Mouse (Mus musculus) cerebellum, postnatal 10 days (tissue): ENCODE measurements at regions not wholly inside any gene's neighbourhood (a gene's known extent, or its start where the extent isn't known, plus 50 kb on each side); places are given as distances from the start of the nearest gene placed in this dataset.
"Not testable (repeated sequence)": the region's sequence is repeated elsewhere in the genome, so short reads cannot be mapped to it uniquely, and the experiment has no call there.

Source experiments
- DNase-seq, 2 experiments: peaks; one replicate each; pipeline ENCODE4 v3.0.0; 2021; ENCODE audit warnings: mixed read lengths in 2 of 2

DNA sequence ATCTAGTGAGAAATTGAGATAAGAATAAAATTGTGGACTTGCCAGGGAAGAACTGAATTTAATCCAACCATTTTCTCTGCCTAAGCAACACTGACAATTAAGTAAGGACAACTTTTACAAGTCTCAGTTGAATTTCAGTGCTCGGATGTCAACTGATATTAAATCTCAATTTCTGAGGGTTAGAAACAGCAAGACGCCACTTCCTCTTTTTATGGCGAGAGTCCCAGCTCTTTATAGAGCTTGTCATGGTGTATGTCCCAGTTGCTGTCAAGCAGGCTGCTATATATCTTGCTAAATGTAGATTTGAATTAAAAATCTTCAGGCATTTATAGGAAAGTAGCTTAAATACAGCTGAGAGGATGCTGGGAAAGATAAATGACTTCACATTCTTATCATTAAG lies 697.8 kb upstream of the Got2 start:
- DNase-seq = no peak

GRCm38 (mm10) chr8:96552512-96552911 lies 664.2 kb upstream of the Got2 start:
- no peak for DNase-seq

DNA sequence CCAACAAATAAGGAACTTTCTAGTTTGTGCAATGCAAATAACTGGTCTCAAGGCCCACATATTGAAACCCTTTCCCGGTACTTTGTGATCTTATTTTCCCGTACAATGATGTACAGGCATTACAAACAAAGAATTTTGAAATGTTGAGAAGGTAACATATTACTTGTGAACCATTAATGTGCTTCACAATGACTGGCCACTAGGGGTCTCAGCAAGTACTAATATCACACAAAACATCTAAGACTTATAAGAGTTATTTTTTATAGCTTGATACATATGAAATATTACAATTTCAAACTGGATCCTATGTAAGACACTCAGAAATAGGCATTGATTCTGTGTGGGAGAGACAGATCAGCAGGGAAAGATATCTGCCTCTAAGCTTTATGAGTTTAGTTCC lies 662.1 kb upstream of the Got2 start:
- DNase-seq = peak; percentile 15 to 25

- peak; percentile 16 to 33 for DNase-seq
Measured at GRCm38 (mm10) chr8:96548663-96549062, 660.3 kb upstream of the Got2 start.

DNA sequence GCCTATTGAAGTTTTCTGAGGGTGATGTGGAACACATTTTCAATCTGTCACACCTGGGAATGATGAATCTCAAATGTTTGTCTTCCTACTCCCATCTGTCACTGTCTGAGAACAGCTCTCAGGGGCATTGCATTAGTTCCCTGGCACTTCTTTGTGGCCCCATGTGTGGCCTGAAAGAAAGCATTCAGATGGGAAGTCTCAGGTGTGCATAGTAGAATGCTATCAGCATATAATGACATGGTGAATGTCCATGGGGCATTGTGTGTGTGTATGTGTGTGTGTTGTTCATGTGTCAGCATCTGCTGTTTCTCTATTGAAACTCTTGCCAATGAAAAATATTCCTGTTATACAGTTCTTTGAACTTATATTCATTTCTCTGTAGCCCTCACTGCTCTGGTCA lies 659.8 kb upstream of the Got2 start:
- peak; percentile 16 to 17 for DNase-seq

DNA sequence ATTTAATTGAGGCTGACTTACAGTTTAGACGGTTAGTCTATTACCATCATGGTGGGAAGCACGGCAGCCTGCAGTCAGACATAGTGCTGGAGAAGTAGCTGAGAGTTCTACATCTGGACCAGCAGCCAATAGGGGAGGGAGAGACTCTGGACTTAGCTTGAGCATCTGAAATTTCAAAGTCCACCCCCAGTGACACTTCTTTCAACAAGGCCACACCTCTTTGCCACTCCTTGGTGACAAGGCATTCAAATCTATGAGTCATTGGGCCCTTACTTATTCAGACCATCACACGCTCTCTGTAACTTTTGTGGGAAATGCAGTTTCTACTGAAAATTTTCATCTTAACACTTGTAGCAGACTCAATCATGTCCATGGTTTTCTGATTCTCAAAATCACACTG lies 653.9 kb upstream of the Got2 start:
- no peak for DNase-seq

DNA sequence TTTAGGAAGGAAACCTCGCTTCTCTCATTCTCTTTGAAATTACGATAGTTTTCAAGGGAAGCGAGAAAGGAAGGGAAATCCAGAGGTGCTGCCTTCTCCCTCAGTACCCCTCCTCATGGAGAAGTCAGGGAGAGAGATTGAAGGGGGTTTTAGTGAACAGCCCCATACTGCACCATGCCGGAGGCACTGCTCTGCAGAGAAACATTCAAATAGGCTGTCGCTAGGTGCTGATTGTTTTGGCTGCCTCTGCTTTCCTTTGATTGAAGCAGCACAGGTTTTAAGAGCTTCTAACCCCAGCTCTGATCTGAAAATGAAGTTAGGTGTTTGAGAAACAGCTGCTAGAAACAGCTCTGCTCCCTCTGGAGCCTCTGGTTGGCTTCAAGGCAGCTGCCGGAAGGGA lies 610.5 kb upstream of the Got2 start:
- no peak for DNase-seq

DNA sequence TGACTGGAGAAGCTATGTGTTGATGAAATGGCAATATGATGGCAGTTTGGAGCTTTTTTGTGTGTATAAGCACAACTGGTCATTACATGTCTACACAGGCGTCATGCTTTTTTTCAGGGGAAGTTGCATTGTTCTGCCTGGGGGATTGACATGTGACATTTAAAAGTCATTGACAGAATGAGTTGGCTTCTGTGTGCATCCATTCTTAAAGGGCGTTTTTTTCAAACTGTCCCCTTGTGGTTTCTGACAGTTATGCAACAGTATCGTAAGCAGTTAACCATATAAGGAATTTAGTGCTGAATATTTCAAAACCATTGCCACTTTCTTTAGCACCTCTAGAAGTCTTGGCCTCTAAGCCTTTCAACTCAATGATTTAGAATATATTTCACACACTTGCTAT lies 607.1 kb upstream of the Got2 start:
- DNase-seq = no peak

- DNase-seq = no peak
Measured at GRCm38 (mm10) chr8:96489804-96490203, 601.5 kb upstream of the Got2 start.

DNA sequence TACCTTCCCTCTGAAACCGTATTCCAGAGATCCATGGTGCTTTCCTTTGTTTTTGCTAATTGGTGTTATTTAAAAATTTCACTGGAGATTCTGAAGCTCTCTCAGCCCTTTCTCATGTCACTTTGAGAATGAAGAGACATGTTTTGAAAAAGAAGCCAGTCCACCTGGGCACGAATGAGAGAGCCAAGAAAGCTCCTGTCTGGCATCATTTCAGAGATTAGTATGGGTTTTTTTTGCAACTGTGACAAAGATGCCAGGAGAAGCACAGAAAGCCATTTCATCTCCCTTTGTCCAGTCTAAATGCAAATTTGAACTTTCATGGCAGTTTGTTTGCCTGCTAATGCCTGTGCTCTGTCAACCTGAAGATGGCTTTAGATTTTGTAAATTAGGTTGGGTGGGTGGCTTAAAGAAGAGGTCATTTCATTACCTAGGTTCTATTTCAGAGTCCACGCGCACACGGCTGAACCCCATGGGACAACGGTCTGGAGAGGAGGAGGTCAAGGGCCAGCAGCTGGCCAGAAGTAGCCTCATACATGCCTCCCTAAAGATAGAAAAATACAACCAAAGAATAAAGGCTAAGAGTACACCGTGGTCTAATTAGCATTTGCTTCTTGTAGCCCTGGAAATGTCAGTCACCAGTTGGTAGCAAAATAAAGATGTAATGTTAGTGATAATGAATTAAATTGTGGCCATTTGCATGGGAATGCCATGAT lies 600.5 kb upstream of the Got2 start:
- peak; percentile 47 to 58 for DNase-seq

DNA sequence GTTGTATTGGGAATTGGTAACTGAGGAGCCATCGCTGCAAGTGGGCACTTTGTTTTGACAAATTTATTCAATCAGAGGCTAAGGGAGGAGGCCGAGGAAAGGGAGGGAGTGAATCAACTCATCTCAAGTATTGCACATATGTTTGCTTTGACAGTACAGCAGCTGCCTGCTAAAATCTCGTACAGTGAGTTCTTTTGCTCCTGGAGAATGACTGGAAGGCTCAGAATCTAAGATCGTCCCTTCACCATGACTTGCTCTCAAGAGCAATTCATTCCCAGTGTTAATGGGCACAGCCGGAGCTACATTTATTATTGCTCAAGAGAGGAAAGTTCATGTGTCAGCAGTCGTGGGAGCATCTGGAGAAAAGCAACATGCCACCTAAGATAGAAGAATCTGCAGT lies 567.6 kb upstream of the Got2 start:
- DNase-seq = no peak

DNA sequence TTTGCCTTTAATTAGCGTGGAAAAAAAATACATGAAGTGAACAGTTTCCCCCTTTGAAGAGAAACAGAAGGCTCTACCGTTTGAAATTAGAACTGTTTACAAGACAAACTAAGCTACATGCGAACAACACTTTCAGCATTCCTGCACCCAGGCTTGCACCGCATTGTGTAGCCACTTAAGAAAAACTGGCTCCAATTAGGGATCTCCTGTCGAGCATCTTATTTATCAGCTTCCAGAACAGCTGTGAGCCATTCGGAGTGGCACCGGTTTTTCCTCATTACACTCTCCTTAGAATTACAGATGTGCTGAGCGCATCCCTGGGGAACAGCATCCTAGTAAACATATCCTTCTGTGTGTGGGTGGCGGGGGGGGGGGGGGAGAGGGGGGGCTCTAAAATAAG lies 567.0 kb upstream of the Got2 start:
- no peak for DNase-seq

- DNase-seq = peak; percentile 16 to 22
Measured at GRCm38 (mm10) chr8:96429708-96430107, 541.4 kb upstream of the Got2 start.

GRCm38 (mm10) chr8:96426900-96427299 lies 538.6 kb upstream of the Got2 start:
- DNase-seq = peak; percentile 57 to 59

GRCm38 (mm10) chr8:96409601-96410000 lies 521.3 kb upstream of the Got2 start:
- DNase-seq = peak; percentile 52 to 67

GRCm38 (mm10) chr8:96404549-96405145 lies 516.3 kb upstream of the Got2 start:
- DNase-seq = no peak

GRCm38 (mm10) chr8:96403669-96404068 lies 515.3 kb upstream of the Got2 start:
- no peak for DNase-seq

GRCm38 (mm10) chr8:96399381-96399780 lies 511.0 kb upstream of the Got2 start:
- not testable (repeated sequence) for DNase-seq

DNA sequence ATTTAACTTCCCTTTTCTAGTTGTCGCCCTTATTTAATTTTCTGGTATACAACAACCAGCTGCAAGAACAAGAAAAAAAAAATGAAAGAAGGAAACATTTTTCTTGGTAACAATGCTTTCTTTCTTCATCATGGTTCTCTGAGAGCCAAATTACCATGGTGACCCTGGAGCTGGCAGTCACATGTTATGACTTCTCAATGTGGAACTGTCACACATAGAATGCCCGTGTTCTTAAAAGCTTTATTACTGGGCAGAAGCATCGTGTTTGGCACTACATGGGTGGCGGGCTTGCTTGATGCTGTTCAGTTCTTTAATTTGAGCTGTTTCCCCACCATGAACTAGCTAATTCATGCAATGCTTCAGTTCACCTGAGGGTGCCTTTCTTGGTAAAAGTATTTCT lies 504.7 kb upstream of the Got2 start:
- peak; percentile 32 to 56 for DNase-seq

GRCm38 (mm10) chr8:96389251-96389650 lies 500.9 kb upstream of the Got2 start:
- DNase-seq = no peak

GRCm38 (mm10) chr8:96370500-96370899 lies 482.2 kb upstream of the Got2 start:
- no peak for DNase-seq

DNA sequence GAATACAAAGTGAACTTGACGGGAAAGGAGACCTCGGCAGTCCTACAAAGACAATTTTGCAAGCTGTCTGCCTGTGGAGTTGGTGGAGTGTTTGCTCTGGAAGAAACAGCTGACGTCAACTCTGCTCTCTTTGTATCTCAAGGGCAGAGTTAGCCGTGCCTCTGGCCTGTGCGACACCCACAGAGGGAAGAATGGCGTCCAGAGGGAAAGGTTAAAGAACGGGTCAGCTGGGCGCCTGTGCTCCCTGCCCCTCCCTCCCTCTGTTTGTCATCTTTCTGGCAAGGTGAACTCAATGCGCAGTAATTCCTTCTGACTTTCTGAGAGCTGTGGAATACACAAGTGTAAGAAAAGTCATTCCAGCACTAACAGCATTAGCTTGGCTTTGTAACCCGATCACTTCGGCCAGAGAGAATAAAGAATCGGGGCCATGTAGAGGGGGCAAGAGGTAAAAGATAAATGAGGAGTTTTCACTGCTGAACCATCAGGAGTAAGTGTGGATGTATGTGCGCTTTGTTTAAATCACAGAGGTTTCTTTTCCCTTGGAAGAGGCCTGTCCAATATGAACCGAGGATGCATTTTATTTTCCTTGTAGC lies 474.6 kb upstream of the Got2 start:
- no peak for DNase-seq

- peak; percentile 84 to 87 for DNase-seq
Measured at GRCm38 (mm10) chr8:96350531-96351069, 462.3 kb upstream of the Got2 start.

DNA sequence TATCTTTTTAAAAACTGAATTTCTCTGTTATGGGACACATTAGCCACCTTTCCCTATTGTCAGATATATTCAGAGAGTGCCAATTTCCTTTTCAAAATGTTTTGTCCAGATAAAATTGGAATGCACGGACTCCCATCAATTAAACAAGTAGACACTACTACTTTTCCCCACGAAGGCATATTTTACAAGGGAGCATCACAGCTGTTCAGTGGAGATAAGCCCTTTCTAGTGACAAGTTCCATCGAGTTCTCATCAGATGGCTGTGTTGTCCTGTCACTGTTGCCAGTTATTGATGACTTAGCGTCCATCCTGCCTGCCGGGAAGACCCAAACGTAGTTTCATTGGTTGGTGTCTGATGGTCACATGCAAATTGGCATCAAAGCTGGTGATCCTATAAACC lies 461.2 kb upstream of the Got2 start:
- no peak for DNase-seq
